Mouse (Mus musculus) urinary bladder, adult 18-20 months (tissue): Measurements from ENCODE around the gene Vmn2r95.
"Not testable (repeated sequence)": the region's sequence is repeated elsewhere in the genome, so short reads cannot be mapped to it uniquely, and the experiment has no call there.

ENCODE experiments used
- DNase-seq, 2 experiments: peaks; one replicate each; pipeline ENCODE4 v3.0.0; 2022; ENCODE audit warnings: low spot score in 2 of 2, mixed read lengths in 2 of 2

Gene Vmn2r95

GRCm38 (mm10) chr17:18423778-18424177, at the start of gene Vmn2r95:
Gene Vmn2r95 (plus strand): TSS chr17:18424078.
- no peak for DNase-seq

DNA sequence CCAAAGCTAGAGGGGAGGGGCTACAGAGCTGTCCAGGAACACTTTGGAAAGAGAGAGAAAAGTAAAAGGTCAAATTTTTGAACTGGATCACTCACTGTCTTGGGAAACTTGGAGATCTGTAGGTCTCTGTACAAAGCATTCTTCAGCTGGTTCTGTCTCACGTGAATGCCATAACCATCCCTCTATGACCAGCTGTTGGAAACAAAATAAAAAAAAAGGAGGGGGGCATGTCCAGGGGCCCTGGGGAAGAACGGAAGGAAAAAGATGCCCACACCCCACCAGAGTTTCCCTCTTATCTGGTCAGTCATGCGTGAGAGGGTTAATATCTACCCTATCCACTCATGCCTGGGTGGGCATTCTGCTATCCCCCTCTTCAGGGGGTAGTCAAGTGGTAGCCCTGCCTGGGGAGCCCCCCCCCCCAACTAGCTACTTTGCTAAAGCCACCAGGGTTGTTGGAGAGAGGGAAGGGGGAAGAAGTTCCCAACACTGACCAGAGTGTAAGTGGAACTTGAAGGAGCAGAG, 31.8 kb downstream of the Vmn2r95 start:
- no peak for DNase-seq

- DNase-seq: not testable (repeated sequence)
These were observed 34.3 kb downstream of the Vmn2r95 start for GRCm38 (mm10) chr17:18458126-18458634.

DNA sequence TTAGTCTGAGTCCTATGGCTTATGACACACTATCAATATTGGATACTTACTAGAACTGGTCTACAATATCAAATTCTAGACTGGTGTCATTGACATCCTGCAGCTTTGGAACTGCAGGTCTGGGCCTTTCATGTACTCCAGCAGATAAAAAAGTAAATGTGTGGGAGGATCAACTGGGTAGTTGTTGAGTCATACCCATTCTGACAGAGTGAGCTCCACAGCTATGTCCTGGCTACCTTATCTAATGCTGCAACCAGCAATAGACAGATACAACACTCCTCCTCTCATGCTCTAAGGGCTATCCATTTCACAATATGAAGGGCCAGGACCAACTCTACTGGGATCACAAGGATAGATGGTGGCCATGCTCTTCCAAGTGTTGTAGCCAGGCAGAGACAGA, 38.8 kb downstream of the Vmn2r95 start:
- no peak for DNase-seq

- no peak for DNase-seq
These were observed 56.0 kb downstream of the Vmn2r95 start for GRCm38 (mm10) chr17:18479885-18480284.
